Mouse (Mus musculus): ENCODE data around the gene Gbp8. TPM values are rescaled to one million over a fixed set of nuclear protein-coding genes. Genes with fewer than 3 reads are reported as not detected.

Gbp8 gene
- 100 to 1,000 TPM; 101 to 112 TPM for polyA plus RNA-seq (2017; shearing (Covaris generic))

DNA sequence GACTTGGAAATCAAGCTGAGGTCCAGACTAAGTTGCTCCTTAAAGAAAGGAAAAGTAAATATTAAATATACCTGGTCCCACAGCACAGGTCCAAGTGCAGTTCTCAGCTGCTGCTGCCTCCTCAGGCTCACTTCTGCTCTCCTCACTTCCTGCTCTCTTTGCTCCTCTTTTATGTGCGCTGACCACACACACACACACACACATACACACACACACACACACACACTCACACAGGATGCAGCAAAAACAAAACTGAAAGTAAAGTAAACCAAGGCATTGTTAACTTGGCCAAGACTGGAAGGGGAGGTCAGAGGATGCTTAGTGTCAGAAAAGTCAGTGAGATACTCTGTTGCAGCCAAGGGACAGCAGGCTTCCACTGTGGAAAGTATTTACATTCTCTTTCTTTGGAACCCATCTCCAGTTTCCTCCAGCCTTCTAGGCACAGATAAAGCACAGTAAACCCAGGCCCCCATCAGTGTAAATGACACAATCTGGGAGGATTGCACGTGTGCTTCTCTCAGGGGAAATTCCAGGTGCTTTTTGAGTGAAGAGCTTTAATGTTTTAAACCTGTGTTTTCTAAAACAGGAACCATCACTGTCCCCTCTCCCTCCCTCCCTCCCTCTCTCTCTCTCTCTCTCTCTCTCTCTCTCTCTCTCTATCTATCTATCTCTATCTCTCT, at the start of gene Gbp8, which contains the start of the genes Gbp9 and Gbp4:
TSS of gene Gbp8 (minus strand) at position 132 of the 680 bp plus-strand sequence.
TSS of gene Gbp9 (minus strand) at position 131 of the 680 bp plus-strand sequence.
TSS of gene Gbp4 (minus strand) at position 178 of the 680 bp plus-strand sequence.

DNA sequence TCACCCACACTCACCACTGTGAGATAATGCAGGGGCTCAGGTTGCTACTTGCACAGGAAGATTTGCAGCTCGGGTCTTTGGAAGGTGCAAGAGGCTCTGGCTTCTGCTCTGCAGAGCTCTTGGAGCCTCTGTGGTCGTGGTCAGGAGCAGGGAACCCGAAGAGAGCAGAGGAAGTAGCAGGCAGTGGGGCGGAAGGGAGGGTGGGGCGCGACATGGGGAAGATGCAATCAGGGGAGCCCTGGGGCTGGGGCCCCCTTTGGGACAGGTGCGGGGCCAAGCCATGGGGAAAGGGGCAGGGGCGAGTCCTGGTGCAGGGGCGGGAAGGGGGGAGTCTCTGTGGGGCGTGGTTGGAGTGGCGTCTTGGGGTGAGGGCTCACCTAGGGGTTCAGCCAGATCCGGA, 156.8 kb downstream of the Gbp8 start, which contains the start of gene Abcg3:
TSS of gene Abcg3 (minus strand) at position 184 of the 400 bp plus-strand sequence.

Other genes with a start within 250 kb of the Gbp8 start
- 10 to 100 TPM; 27.6 to 43.4 TPM for gene Abcg3, start 156.8 kb downstream of the Gbp8 start, polyA plus RNA-seq (2017; shearing (Covaris generic))
- gene Gbp9, start within 50 bp of the Gbp8 start, polyA plus RNA-seq (2017; shearing (Covaris generic)), result 100 to 1,000 TPM; 112 to 114 TPM
- 100 to 1,000 TPM; 230 to 242 TPM for gene Gbp4, start within 50 bp of the Gbp8 start, polyA plus RNA-seq (2017; shearing (Covaris generic))
- gene Gbp10, start 100.0 kb upstream of the Gbp8 start, polyA plus RNA-seq (2017; shearing (Covaris generic)), result 10 to 100 TPM; 44.9 to 76.5 TPM
- gene Gm43302, start 154.2 kb upstream of the Gbp8 start, polyA plus RNA-seq (2017; shearing (Covaris generic)), result 1 to 10 TPM; 3.8 to 4.8 TPM
- gene Gbp6, start 154.2 kb upstream of the Gbp8 start, polyA plus RNA-seq (2017; shearing (Covaris generic)), result 100 to 1,000 TPM; 138 to 196 TPM